Mouse (Mus musculus) cerebellum, postnatal 25 days (tissue): ENCODE measurements around the gene Ube2f.

ENCODE experiments used
- DNase-seq, 2 experiments: peaks; one replicate each; pipeline ENCODE4 v3.0.0; 2021; ENCODE audit warnings: mixed read lengths in 2 of 2

Ube2f gene

GRCm38 (mm10) chr1:91239112-91239511 is 11.0 kb upstream of the Ube2f start:
- peak; percentile 50 to 68 for DNase-seq

GRCm38 (mm10) chr1:91239800-91240199 is 10.3 kb upstream of the Ube2f start:
- DNase-seq, result no peak

- DNase-seq, result no peak
Measured at GRCm38 (mm10) chr1:91240685-91241084, 9.4 kb upstream of the Ube2f start.

DNA sequence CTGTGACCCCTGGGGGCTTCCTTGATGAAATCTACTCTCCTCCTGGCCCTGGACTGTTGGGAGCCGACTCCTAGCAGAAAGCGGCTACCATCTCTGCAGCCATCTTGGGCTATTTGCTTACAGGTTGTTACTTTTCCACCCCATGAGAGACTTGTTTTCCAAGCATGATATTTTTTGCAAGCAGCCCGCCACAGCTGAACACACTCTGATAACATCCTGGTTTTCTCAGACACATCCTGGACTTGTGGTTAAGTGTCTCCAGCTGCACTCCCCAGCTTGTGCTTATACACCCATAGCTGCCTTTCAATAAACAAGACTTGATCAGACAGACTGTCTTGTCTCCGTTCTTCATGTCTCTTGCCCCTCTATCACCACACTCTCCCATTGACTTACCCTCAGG is 8.9 kb upstream of the Ube2f start:
- no peak for DNase-seq

- no peak for DNase-seq
Measured at GRCm38 (mm10) chr1:91248242-91248641, 1.9 kb upstream of the Ube2f start.

- peak in 1 of 2 experiments; percentile 29 for DNase-seq
Measured at GRCm38 (mm10) chr1:91248970-91249369, 1.1 kb upstream of the Ube2f start.

GRCm38 (mm10) chr1:91250415-91251147 is 477 bp downstream of the Ube2f start:
- DNase-seq, result peak in 1 of 2 experiments; percentile 45

- DNase-seq, result peak in 1 of 2 experiments; percentile 10
Measured at GRCm38 (mm10) chr1:91251148-91251650, 1.1 kb downstream of the Ube2f start.

DNA sequence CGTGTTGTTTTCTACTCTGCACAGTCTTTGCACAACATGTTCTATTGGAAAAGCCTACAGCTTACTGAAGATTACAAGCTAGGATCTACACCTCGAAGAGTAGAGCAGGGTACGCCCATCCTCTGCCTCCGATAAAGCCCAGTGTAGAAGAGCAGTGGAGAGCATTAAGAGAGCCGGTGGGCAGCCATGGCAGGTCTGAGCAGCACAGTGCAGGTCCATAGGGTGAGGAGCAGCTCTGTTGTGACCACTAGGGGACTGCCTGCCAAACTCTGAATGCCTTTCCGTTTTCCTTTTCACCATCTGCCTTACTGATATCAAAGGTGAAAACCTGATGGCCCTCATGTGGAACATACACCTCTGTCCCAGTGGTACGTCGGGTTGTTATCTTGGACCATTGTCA is 1.8 kb downstream of the Ube2f start:
- DNase-seq, result peak; percentile 10 to 26

- DNase-seq, result no peak
Measured at GRCm38 (mm10) chr1:91257918-91258317, 7.8 kb downstream of the Ube2f start.

DNA sequence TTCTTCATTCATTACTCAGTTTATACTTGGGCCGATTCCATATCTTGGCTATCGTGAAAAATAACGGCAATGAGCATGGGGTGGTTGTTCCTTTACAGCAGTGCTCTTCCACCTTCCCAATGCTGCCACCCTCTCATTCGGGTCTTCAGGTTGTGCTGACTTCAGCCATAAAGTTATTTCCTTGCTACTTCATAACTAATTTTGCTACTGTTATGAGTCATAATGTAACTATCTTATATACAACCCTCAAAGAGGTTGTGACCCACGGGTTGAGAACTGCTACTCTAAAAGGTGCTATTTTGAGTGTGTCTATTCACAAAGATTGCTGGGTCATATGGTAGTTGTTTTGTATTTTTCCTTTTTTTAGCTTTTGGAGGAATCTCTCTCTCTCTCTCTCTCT is 9.7 kb downstream of the Ube2f start:
- DNase-seq, result no peak

DNA sequence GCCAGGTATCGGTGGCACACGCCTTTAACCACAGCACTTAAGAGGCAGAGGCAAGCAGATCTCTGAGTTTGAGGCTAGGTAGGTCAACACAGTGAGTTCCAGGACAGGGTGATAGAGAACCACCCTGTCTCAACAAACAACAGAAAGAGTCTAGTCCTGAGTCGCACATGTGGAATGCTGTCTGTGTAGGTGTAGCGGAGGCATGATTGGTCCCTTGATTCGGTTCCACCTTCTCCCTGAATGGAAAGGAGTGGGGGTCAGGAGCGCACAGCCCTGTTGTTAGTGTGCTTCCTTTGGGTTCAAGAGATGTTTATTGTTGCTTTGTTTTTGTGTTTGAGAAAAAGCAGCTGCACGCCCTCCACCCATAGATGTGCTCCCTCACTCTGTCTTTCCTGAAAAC is 12.4 kb downstream of the Ube2f start:
- no peak for DNase-seq

GRCm38 (mm10) chr1:91272260-91272659 is 22.2 kb downstream of the Ube2f start:
- DNase-seq, result no peak

DNA sequence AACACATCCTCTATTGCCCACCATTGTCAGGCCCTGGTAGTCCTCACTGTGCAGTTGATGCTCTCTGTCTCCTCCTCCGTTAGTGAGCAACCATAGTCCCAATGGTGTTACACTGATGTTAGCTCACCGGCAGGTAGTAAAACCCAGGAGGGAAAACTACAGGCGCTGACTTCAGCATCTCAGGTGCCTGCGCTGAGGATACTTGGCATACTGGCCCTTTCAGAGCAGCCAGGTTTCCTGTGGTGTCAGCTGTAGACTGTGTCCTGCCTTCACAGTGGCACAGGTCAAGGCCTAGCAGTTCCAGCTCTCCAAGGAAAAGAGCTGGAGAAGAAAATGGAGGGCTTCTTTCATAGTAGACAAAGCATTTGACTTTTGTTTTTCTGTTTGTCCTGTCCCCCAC is 26.5 kb downstream of the Ube2f start:
- DNase-seq, result peak; percentile 40 to 47

GRCm38 (mm10) chr1:91277480-91277879 is 27.4 kb downstream of the Ube2f start:
- DNase-seq, result peak in 1 of 2 experiments; percentile 26

- DNase-seq, result no peak
Measured at GRCm38 (mm10) chr1:91278410-91279119, 28.5 kb downstream of the Ube2f start.

DNA sequence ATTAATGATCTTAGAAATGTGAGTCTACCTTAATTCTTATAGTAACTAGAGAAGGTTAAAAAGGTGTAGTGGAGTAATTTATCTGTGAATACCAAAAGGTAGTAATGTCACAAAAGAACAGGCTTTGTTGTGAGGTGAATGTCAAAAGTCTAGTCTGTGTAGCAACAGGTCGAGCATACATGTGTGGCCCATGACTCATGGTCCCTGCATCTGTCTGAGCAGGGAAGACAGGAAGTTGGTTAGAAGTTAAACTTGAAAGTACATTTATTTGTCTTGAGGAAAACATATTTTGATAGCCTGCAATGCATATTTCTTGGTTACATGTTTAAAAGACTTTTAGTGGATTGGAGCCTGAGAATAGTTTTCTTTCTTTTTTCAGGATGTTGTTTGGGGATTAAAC is 29.0 kb downstream of the Ube2f start:
- DNase-seq, result no peak

DNA sequence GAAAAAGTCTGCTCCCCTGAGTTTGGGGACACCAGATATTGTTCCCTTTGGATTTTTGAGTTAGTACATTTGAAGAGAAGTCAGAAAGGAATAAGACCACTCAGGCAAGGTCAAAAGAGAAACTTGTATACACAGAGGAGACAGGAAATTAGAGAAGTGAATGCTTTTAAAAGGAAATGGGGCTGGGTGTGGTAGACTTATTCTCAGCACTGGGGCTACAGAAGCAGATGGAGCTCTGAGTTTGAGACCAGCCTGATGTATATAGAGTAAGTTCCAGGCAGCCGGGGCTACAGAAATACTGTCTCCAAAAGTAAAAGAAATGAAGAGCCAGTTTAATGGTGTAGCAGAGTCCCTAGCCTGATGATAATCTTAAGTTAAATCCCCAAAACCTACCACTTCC is 32.5 kb downstream of the Ube2f start:
- DNase-seq, result no peak

DNA sequence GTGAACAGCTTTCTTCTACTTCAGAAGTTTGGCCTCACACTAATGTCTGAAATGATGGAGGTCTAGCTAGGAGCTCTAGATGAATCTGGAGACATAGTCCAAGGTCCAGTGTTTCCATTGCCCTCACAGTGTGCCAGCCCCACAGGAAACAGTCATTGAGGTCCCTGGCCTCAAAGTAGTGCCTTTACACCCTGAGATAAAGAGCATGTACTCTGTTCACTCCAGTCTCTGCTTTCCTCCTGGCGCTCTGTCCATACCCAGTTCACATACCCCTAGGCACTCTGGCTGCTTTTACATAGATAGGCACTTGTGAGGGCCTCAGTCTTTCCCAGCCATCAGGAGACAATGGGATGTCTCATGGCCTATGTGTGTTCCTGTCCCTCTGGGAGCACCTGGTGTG is 39.3 kb downstream of the Ube2f start:
- no peak for DNase-seq

GRCm38 (mm10) chr1:91292101-91292825 is 42.2 kb downstream of the Ube2f start:
- no peak for DNase-seq

- no peak for DNase-seq
Measured at GRCm38 (mm10) chr1:91295544-91295943, 45.4 kb downstream of the Ube2f start.

- peak; percentile 95 to 97 for DNase-seq
Measured at GRCm38 (mm10) chr1:91297799-91298744, 48.0 kb downstream of the Ube2f start, which contains the start of gene Scly. Gene Scly (plus strand): TSS chr1:91298338.
